Mouse (Mus musculus) intestine, embryonic 16.5 days (tissue): ENCODE measurements around the gene Ccnc. TPM values are rescaled to one million over a fixed set of nuclear protein-coding genes. Genes with fewer than 3 reads are reported as not detected.

ENCODE experiments used
- ATAC-seq: fragments of 200-750 bp; cut with Nextera tagmentation; 2 replicates; pipeline ENCODE4 v1.8.0; 2017; ENCODE audit warnings: moderate TSS enrichment, moderate library complexity
- H3K27ac ChIP-seq: fragments of 300-500 bp; sonication (generic); 2 replicates; pipeline ENCODE4 v1.5.1; 2014; ENCODE audit warnings: mild to moderate bottlenecking, low read length
- H3K27me3 ChIP-seq: fragments of 300-500 bp; sonication (generic); replicated peaks from 2 replicates; pipeline ENCODE4 v1.6.1; 2014; ENCODE audit warnings: low read length, control low read depth, mixed read lengths; ENCODE audit not compliant: control insufficient read depth, insufficient read depth
- H3K36me3 ChIP-seq: fragments of 300-500 bp; sonication (generic); 2 replicates; pipeline ENCODE4 v1.6.1; 2014; ENCODE audit warnings: low read length, control low read depth; ENCODE audit not compliant: control insufficient read depth, insufficient read depth
- H3K4me1 ChIP-seq: fragments of 300-500 bp; sonication (generic); 2 replicates; pipeline ENCODE4 v1.6.1; 2014; ENCODE audit warnings: low read length, control low read depth, mixed read lengths; ENCODE audit not compliant: control insufficient read depth, insufficient read depth
- H3K4me2 ChIP-seq: fragments of 300-500 bp; sonication (generic); 2 replicates; pipeline ENCODE4 v1.6.1; 2014; ENCODE audit warnings: low read depth, low read length, control low read depth
- H3K4me3 ChIP-seq: fragments of 300-500 bp; sonication (generic); 2 replicates; pipeline ENCODE4 v1.5.1; 2014; ENCODE audit warnings: mild to moderate bottlenecking, low read length
- H3K9ac ChIP-seq: fragments of 300-500 bp; sonication (generic); 2 replicates; pipeline ENCODE4 v1.6.1; 2014; ENCODE audit warnings: low read depth, low read length
- H3K9me3 ChIP-seq: fragments of 300-500 bp; sonication (generic); 2 replicates; pipeline ENCODE4 v1.6.1; 2016; ENCODE audit warnings: low read length, control low read depth; ENCODE audit not compliant: control insufficient read depth
- WGBS: fragments of 180-500 bp; shearing (Covaris S2); extraction: QIAGEN DNeasy Blood & Tissue Kit; methylation state at CpG from one replicate; pipeline ENCODE4 v1.1.7; 2014; 5-methylcytosine and 5-hydroxymethylcytosine counted together
- polyA plus RNA-seq: library from polyadenylated mRNA; unstranded; fragments of >200 nt; fragmentation: Nextera tagmentation; extraction: Ambion mirVana; gene quantifications from 2 replicates; pipeline ENCODE4 v1.2.1, GENCODE M21; 2015

Gene Ccnc
- polyA plus RNA-seq, 1 experiment from 2014 or later: 30.8 TPM

- no peak for ATAC-seq
- H3K4me3 ChIP-seq: no peak overlapping the region
- H3K4me1 ChIP-seq: no peaks in the 10 kb centered on the region
- no peak overlapping the region for H3K9ac ChIP-seq
- H3K27me3 ChIP-seq: no peaks in the 10 kb centered on the region
- H3K36me3 ChIP-seq: peaks cover 12% of the 10 kb centered on the region; the same call in 1 of the 2 replicates
- H3K4me2 ChIP-seq: no peak overlapping the region
- 91% methylated on average over 6 of the region's 6 CpGs for WGBS
- no peaks in the 10 kb centered on the region for H3K9me3 ChIP-seq
- H3K27ac ChIP-seq: no peak overlapping the region
These were observed 61.4 kb downstream of the Ccnc start for GRCm38 (mm10) chr4:21788903-21789302.

GRCm38 (mm10) chr4:21789836-21790235, 62.3 kb downstream of the Ccnc start:
- no peaks in the 10 kb centered on the region for H3K27me3 ChIP-seq
- no peaks in the 10 kb centered on the region for H3K9me3 ChIP-seq
- H3K4me3 ChIP-seq: no peak overlapping the region
- H3K36me3 ChIP-seq: peaks cover 12% of the 10 kb centered on the region; the same call in 1 of the 2 replicates
- no peaks in the 10 kb centered on the region for H3K4me1 ChIP-seq
- no peak overlapping the region for H3K4me2 ChIP-seq
- H3K27ac ChIP-seq: no peak overlapping the region
- H3K9ac ChIP-seq: no peak overlapping the region
- WGBS: 90% methylated on average over 4 of the region's 4 CpGs
- ATAC-seq: no peak

GRCm38 (mm10) chr4:21793631-21794030, 66.1 kb downstream of the Ccnc start:
- WGBS: 39% methylated on average over 3 of the region's 3 CpGs
- ATAC-seq: no peak

GRCm38 (mm10) chr4:21801013-21801412, 73.5 kb downstream of the Ccnc start:
- no peak overlapping the region for H3K27ac ChIP-seq
- peaks cover 3% of the 10 kb centered on the region; the same call in 1 of the 2 replicates for H3K36me3 ChIP-seq
- 98% methylated on average over 1 of the region's 1 CpGs for WGBS
- H3K9me3 ChIP-seq: no peaks in the 10 kb centered on the region
- no peak overlapping the region for H3K9ac ChIP-seq
- no peak for ATAC-seq
- H3K4me1 ChIP-seq: no peaks in the 10 kb centered on the region
- no peak overlapping the region for H3K4me2 ChIP-seq
- H3K4me3 ChIP-seq: no peak overlapping the region
- no peaks in the 10 kb centered on the region for H3K27me3 ChIP-seq

More at GRCm38 (mm10) chr4:21793631-21794030, 66.1 kb downstream of the Ccnc start:
- Histone ChIP-seq H3K9ac (no peak overlapping the region), H3K4me2 (no peak overlapping the region), H3K36me3 (peaks cover 3% of the 10 kb centered on the region; the same call in 1 of the 2 replicates), H3K27ac (no peak overlapping the region), H3K4me3 (no peak overlapping the region), H3K4me1 (no peaks in the 10 kb centered on the region), H3K27me3 (no peaks in the 10 kb centered on the region), H3K9me3 (no peaks in the 10 kb centered on the region)

GRCm38 (mm10) chr4:21801620-21802019, 74.1 kb downstream of the Ccnc start:
- Histone ChIP-seq H3K4me3 (no peak overlapping the region), H3K4me2 (no peak overlapping the region), H3K4me1 (no peaks in the 10 kb centered on the region), H3K9me3 (no peaks in the 10 kb centered on the region), H3K9ac (no peak overlapping the region), H3K27me3 (no peaks in the 10 kb centered on the region), H3K27ac (no peak overlapping the region), H3K36me3 (peaks cover 3% of the 10 kb centered on the region; the same call in 1 of the 2 replicates)
- 92% methylated on average over 2 of the region's 2 CpGs for WGBS
- no peak for ATAC-seq

GRCm38 (mm10) chr4:21807204-21807603, 79.7 kb downstream of the Ccnc start:
- ATAC-seq: no peak
- Histone ChIP-seq H3K9me3 (no peaks in the 10 kb centered on the region), H3K27ac (no peak overlapping the region), H3K4me1 (no peaks in the 10 kb centered on the region), H3K27me3 (no peaks in the 10 kb centered on the region), H3K4me3 (no peak overlapping the region), H3K9ac (no peak overlapping the region), H3K4me2 (no peak overlapping the region), H3K36me3 (0 out of 2 replicates have a peak, but pooled peaks cover 5% of the 10 kb centered on the region)
- WGBS: 80% methylated on average over 5 of the region's 5 CpGs

Other genes starting within 250 kb of the Ccnc start
- gene Prdm13, start 41.7 kb upstream of the Ccnc start, polyA plus RNA-seq: not detected in 2 replicates
- 5.3 and 6.0 TPM in 2 replicates for gene Usp45, start 39.5 kb downstream of the Ccnc start, polyA plus RNA-seq
- gene Tstd3, start 39.5 kb downstream of the Ccnc start, polyA plus RNA-seq: 16.2 and 18.0 TPM in 2 replicates
- gene Pnisr, start 119.9 kb downstream of the Ccnc start, polyA plus RNA-seq: 74.4 and 79.3 TPM in 2 replicates
- gene Coq3, start 152.0 kb downstream of the Ccnc start, polyA plus RNA-seq: 17.3 and 19.1 TPM in 2 replicates
- 2.5 and 3.2 TPM in 2 replicates for gene Faxc, start 203.6 kb downstream of the Ccnc start, polyA plus RNA-seq